Mouse (Mus musculus) T-helper 17 cell (primary cell): ENCODE results near the gene Dysf.
"Not testable (repeated sequence)": the region's sequence is repeated elsewhere in the genome, so short reads cannot be mapped to it uniquely, and the experiment has no call there.

ENCODE experiments used
- in situ Hi-C, 2 experiments: fragments of 300-600 bp; cut with MboI, MseI; formaldehyde crosslinking; loops; 1 replicate in 1 of 2; 2 replicates in 1 of 2; pipeline ENCODE4 v1.15.1; 2025; ENCODE audit warnings: high pct_unique_total_duplicates in 2 of 2

The Dysf gene

GRCm38 (mm10) chr6:84008363-84009171, at the start of gene Dysf:
TSS of gene Dysf (plus strand) at chr6:84008590.
- in situ Hi-C loops, result no loop called here

DNA sequence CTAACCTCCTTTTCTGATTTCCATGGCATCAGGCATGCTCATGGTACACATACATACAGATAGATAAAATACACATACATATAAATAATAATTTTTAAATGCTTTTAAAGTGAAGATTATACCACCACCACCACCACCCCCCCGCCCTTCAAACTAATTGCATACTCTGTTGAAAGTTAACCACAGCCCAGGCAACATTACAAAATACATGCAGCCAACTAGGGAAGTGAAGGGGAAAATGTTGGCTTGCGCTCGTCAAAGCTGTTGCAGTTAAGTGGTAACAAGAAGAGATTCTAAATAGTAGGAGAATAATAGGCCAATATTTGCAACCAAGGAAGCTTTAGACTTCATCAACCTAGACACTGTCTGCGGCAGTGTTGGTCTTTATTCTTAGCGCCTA, 20.7 kb upstream of the Dysf start:
- in situ Hi-C loops, result no loop called here

DNA sequence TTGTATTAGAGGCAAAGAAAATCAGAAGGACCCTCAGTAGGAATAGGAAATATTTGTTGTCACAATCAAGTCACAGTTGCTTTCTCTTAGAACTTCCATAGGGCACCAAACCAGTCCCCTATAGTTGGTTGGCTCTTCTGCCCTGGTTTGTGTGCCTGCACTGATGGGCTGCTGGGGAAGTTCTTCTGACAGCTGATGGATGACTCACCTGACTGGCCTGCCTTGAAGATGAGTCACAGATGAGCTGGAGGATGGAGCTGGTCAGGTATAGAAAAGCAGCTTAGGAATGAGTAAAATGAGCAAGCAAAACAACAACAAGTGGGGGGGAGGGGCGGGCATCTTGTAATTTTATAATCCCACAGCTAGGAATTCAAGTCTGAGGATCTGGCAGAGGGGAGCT, 5.7 kb upstream of the Dysf start:
- in situ Hi-C loops, result no loop called here

DNA sequence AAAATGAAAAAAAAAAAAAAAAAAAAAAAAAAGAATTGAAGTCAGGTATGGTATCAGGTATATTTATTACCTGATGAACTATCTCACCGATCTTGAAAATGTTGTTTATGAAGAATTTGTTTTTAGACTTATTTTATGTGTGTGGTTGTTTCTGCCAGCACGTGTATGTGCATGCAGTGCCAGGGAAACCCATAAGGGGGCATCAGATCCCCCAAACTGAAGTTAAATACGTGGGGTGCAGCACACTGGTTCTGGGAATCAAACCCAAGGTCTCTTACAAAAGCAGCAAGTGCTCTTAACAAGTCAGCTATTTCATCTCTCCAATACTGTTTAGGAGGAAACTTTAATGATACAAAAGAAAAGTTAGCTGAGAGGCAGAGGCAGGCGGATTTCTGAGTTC, 4.1 kb upstream of the Dysf start:
- in situ Hi-C loops, result no loop called here

- in situ Hi-C loops, result no loop called here
Observed at GRCm38 (mm10) chr6:84009172-84009872, 932 bp downstream of the Dysf start.

GRCm38 (mm10) chr6:84009915-84010302, 1.5 kb downstream of the Dysf start:
- in situ Hi-C loops, result no loop called here

DNA sequence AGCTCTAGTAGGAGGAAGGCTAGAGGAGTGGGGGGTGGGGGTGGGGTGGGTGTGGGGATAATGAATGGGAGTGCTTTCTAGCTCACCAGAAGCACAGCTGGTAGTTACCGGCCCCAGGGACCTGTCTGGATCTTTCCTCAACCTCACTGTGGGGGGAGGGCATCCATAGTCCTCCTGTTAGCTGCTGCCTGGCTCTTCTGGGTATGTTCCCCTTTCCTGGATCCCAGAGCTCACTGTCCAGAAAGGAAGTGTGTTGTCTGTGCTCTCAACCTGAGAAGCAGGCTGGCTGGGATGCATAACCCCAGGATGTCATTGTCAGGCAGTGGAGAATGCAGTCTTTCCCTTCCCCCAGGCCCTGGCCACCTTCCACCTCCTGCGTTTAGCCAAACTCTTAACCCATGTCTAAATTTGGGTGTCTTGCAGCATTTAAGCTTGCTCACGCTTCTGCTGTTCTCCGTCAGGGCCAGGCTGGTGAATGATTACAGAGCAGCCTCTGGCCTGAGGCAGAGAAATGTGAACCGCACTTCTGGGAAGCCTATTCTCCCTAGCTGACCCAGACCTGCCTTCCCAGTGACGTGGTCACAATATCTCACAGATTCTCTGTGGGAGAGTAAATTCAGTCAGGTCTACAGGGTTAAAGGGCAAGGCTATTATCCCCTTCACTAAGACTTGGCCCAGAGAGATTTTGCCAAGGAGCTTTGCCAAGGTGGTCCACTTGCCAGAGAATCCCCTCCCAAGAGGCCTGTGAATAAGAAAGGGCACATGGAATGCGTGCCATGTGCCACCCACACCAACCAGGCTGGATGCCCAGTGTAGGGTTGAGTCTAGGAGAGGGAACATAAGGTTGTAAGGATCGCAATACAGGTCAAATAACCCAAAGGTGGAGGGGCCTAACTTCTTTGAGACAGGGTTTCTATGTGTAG, 2.2 kb downstream of the Dysf start:
- in situ Hi-C loops, result no loop called here

DNA sequence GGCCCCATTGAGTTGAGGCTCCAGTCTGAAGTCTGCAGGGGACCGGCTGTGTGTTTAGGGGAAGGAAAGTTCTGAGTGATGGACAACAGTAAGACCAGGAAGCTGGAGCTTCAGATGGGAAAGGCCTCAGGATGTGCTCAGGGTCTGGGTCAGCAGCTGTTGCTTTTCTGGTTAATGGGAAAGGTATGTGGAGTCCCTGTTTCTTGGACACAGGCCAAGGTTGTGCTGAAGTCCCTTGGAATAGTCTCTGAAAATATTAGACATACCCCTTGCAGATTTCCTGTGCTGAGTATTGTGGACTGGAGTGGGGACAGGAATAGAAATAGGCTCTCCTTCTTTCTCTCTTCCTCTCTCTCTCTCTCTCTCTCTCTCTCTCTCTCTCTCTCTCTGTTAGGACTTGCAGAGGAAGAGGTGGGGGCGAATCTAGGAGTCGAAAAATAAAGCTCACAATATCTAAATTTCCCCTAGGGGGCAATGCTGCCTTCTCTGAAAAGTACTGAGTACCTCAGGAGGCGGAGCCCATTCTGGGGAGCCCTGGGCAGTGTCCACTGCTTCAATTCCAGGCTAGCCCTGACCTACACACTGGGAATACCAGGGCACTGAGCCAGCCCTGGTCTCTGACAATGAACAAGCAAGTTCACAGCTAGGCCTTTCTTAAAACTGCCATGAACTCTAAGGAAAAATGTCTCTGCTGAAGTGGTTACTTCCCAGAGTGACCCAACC, 6.7 kb downstream of the Dysf start:
- in situ Hi-C loops, result not testable (repeated sequence)

DNA sequence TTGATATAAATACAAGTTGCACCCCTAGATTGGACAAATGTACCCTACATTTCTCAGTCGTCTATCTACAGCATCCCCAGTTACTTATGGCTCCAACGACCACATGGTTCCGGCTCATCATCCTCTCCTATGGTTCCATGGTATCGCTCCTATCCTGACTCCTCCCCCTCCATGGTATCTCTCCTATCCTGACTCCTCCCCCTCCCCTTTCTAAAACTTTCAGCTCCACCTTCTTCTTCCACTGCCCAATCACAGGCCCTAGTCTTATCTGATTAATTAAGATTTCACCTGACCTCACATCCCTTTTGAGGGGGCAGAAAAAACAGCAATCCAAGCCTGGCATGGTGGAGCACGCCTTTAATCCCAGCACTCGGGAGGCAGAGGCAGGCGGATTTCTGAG, 8.5 kb downstream of the Dysf start:
- in situ Hi-C loops, result no loop called here

DNA sequence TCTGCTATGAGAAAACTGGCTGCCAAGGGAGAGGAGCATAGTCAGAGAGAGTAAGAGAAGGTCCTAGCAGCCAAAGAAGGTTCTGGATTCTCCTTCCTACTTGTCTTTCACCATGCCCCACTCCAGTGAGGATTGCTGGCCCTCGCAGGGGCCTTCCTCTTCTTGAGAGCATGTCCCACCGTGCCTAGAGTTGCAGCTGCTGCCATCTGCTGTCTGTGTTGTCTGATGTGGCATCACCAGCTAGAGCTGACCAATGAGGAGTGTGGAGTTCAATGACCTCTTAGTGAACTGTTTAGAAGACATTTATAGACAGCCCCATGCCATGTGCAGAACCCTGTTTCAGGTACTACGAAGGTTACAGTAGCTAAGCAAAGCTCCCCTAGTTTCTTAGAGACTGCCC, 9.0 kb downstream of the Dysf start:
- in situ Hi-C loops, result no loop called here

- in situ Hi-C loops, result no loop called here
Observed at GRCm38 (mm10) chr6:84018906-84019550, 10.6 kb downstream of the Dysf start.

DNA sequence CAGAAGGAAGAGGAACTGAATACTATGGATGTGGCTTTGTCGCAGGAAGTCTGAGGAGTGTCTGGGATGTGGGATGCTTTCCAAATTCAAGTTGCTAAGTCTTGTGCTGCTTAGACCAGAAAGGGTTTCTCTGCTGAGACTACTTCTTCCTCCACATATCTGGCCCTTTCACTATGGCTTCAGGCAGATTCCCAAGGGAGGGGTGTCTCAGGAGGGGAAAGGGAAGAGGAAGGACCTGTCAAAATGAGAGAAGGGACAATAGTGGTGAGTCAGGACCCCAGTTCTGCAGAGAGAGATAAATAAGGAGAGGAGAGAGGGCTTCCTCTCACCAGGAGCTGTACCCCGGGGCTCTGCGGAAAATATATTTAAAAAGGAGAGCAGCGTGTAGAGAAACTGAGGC, 11.6 kb downstream of the Dysf start:
- in situ Hi-C loops, result no loop called here

- in situ Hi-C loops, result no loop called here
Observed at GRCm38 (mm10) chr6:84021990-84022389, 13.6 kb downstream of the Dysf start.

- in situ Hi-C loops, result no loop called here
Observed at GRCm38 (mm10) chr6:84025636-84026035, 17.2 kb downstream of the Dysf start.

- in situ Hi-C loops, result no loop called here
Observed at GRCm38 (mm10) chr6:84028791-84029190, 20.4 kb downstream of the Dysf start.

- in situ Hi-C loops, result no loop called here
Observed at GRCm38 (mm10) chr6:84029775-84030174, 21.4 kb downstream of the Dysf start.

- in situ Hi-C loops, result not testable (repeated sequence)
Observed at GRCm38 (mm10) chr6:84032516-84032915, 24.1 kb downstream of the Dysf start.

GRCm38 (mm10) chr6:84043251-84043940, 35.0 kb downstream of the Dysf start:
- in situ Hi-C loops, result no loop called here

DNA sequence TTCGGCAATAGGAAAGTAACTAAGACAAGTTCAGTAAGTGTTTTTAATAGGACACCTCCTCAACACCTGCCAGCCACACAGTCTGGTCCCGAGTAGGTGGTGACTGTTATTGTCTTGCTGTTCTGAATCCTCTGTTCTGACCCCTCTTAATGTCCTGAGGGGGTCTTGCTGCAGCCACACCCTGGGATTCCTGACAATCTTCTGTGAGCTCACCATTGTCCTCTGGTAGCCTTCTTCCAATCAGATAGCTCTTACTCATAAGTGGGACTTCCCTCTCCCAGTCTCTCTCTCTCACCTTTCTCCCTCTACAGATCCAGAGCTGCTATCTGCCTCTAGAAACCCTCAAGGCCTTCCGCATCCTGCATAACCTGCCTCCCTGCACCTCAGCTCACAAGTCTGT, 36.3 kb downstream of the Dysf start:
- in situ Hi-C loops, result no loop called here

DNA sequence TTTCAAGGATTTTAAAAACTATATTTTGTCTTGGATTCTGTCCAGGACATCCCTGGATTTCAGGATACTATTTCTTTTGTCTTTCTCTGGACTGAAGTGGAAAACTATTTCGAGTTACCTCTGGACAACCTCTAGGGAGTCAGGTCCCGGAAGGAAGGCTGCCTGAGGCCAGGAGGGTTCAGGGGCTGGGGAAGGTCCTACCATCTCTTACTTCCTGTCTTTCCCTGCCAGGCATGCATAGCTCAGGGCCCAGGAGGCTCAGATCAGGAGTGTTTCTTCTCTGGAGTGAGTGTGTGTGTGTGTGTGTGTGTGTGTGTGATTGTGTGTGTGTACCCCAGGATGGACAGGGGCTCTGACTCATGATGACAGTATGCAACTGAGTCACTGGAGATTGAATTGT, 40.5 kb downstream of the Dysf start:
- in situ Hi-C loops, result no loop called here
